Mouse (Mus musculus) stomach, embryonic 14.5 days (tissue): ENCODE results near the gene Kctd19. TPM values are rescaled to one million over a fixed set of nuclear protein-coding genes. Genes with fewer than 3 reads are reported as not detected.

Source experiments
- ATAC-seq: fragments of 200-750 bp; cut with Nextera tagmentation; 2 replicates; pipeline ENCODE4 v1.8.0; 2017; ENCODE audit warnings: low read depth, moderate TSS enrichment; ENCODE audit not compliant: insufficient number of reproducible peaks, insufficient read depth, low FRiP score
- H3K27ac ChIP-seq: fragments of 300-500 bp; sonication (generic); 2 replicates; pipeline ENCODE4 v1.5.1; 2014; ENCODE audit warnings: mild to moderate bottlenecking, low read length, moderate library complexity, mixed read lengths
- H3K27me3 ChIP-seq: fragments of 300-500 bp; sonication (generic); 2 replicates; pipeline ENCODE4 v1.6.1; 2014; ENCODE audit warnings: low read length, control low read depth, mixed read lengths; ENCODE audit not compliant: control insufficient read depth, insufficient read depth
- H3K36me3 ChIP-seq: fragments of 300-500 bp; sonication (generic); 2 replicates; pipeline ENCODE4 v1.6.1; 2014; ENCODE audit warnings: mild to moderate bottlenecking, control low read depth, low read length, moderate library complexity, mixed read lengths; ENCODE audit not compliant: control insufficient read depth, insufficient read depth
- H3K4me1 ChIP-seq: fragments of 300-500 bp; sonication (generic); 2 replicates; pipeline ENCODE4 v1.6.1; 2014; ENCODE audit warnings: low read length, control low read depth, mixed read lengths; ENCODE audit not compliant: control insufficient read depth, insufficient read depth
- H3K4me2 ChIP-seq: fragments of 300-500 bp; sonication (generic); replicated peaks from 2 replicates; pipeline ENCODE4 v1.6.1; 2014; ENCODE audit warnings: low read depth, low read length, control low read depth
- H3K4me3 ChIP-seq: fragments of 300-500 bp; sonication (generic); 2 replicates; pipeline ENCODE4 v1.5.1; 2014; ENCODE audit warnings: low read depth, low read length, control low read depth
- H3K9ac ChIP-seq: fragments of 300-500 bp; sonication (generic); replicated peaks from 2 replicates; pipeline ENCODE4 v1.6.1; 2014; ENCODE audit warnings: low read depth, mild to moderate bottlenecking, control low read depth, low read length, moderate library complexity, mixed read lengths
- H3K9me3 ChIP-seq: fragments of 300-500 bp; sonication (generic); 2 replicates; pipeline ENCODE4 v1.6.1; 2016; ENCODE audit warnings: low read depth, low read length, control low read depth; ENCODE audit not compliant: control insufficient read depth
- WGBS: fragments of 180-500 bp; shearing (Covaris S2); extraction: QIAGEN DNeasy Blood & Tissue Kit; methylation state at CpG from one replicate; pipeline ENCODE4 v1.1.7; 2014; 5-methylcytosine and 5-hydroxymethylcytosine counted together
- polyA plus RNA-seq: library from polyadenylated mRNA; unstranded; fragments of >200 nt; fragmentation: Nextera tagmentation; extraction: Ambion mirVana; gene quantifications from 2 replicates; pipeline ENCODE4 v1.2.1, GENCODE M21; 2014

Gene Kctd19
- polyA plus RNA-seq, 1 experiment from 2014 or later: not detected

DNA sequence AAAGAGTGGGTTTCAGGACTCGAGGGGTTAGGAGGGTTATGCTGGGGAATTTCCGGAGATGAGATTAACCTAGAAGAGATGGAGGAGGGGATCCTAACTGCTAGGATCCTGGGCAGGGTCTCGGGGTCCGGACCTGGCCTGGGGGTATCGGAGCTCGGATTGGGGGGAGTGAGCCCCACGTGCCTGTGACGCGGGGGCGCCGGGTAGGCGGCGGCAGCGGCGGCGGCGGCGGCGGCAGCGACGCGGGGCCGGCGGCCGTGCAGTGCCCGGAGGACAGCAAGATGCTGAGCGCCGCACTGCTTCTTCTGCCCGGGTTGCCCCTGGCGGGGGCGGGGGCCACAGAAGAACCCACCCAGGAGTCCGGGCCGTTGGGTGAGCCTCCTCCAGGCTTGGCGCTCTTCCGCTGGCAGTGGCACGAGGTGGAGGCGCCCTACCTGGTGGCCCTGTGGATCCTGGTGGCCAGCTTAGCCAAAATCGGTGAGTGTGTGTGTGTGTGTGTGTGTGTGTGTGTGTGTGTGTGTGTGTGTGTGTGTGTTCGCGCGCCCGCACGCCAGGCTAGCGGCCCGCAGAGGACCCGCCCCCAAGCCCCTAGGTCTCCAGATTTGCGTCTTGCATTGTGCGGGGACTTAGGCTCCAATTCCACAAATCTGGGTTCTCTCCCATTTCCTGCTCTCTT, 64.1 kb downstream of the Kctd19 start:
- Histone ChIP-seq H3K27ac (0 out of 2 replicates have a peak overlapping the region, but pooled peaks have one; percentile 34), H3K36me3 (no peaks in the 10 kb centered on the region), H3K27me3 (no peaks in the 10 kb centered on the region), H3K4me3 (peak overlapping the region; percentile 80), H3K9ac (peak overlapping the region; percentile 67), H3K9me3 (no peaks in the 10 kb centered on the region), H3K4me1 (peaks cover 19% of the 10 kb centered on the region), H3K4me2 (peak overlapping the region; percentile 95)
- 0% methylated on average over 42 of the region's 48 CpGs for WGBS
- ATAC-seq: no peak

DNA sequence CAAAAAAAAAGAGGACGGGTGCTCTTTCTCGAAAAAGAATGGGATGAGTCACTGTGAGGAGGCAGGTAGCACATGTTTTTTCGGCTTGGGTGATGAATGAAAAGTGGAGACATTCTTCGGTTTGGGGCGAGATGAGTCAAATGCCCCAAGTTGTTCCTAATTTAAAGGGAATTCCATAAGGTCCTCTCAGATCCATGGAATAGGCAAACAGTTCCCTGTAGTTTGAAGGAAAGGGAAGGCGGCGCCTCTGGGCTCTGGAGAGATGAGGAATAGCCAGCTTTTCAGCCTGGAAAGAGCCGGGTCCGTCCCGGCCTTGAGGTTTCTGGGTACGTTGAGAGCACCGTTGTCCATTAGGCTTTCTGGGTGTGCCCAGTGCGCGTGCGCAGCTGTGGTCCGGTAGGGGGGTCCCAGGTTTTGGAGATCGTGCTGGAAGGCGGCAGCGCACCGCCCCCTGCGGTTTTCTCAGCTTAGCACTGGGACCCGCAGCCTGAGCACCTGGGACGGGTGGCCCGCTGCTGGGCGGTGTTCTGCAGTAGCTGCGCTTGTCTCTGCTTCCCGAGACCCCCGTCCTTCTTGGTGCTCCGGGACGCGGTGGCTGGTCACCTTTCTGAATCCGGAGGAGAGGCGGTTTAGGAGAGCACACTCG, 64.7 kb downstream of the Kctd19 start, which contains the start of gene Slc9a5:
Slc9a5 (plus strand) TSS at position 394 of the 646 bp plus-strand sequence.
- Histone ChIP-seq H3K9ac (peak within 1 kb of the TSS; percentile 67), H3K4me3 (peak within 1 kb of the TSS; percentile 80), H3K27me3 (no peaks in the 10 kb centered on the region), H3K4me1 (peaks cover 20% of the 10 kb centered on the region), H3K36me3 (no peaks in the 10 kb centered on the region), H3K27ac (peak within 1 kb of the TSS; percentile 89), H3K4me2 (peak within 1 kb of the TSS; percentile 95), H3K9me3 (no peaks in the 10 kb centered on the region)
- ATAC-seq: no peak
- WGBS: under 1% methylated on average over 34 of the region's 34 CpGs

DNA sequence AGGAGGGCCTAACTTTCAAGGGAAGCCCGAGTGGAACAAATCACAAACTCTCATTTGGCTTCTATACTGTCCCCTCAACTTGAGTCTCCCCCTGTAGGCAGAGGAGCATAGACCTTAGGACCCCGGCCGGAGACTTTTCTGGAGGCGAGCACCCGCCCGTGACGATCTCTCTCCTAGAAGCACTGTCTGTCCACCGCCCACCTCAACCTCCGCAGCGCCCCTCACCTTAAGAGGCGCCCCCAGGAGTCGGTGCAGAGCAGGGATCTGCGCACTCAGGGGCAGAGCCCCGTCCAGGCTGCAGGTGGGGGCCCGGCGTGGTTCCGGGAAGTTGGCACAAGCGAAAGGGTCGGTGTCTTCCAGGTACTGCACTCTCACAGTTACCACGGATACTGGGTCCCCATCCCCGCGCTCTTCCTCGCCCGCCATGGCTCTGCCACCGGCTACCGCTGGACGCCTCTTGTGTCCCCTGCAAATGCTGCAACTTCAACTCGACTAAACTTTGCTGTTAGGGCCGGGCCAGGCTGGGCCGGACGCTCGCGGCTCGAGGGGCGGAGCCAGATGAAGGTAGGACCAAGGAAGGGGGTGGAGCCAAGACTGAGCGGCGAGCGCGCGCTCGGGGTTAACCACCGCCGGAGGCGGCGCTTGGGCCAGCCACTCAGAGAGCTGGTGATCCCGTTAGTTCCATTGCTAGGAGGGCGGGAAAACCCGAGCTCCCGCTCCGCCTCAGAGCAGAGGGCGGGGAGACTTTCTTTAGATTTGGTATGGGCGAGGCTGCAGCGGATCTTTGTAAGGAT, 65.7 kb downstream of the Kctd19 start, which contains the start of gene Fhod1:
Fhod1 (minus strand) TSS at position 526 of the 794 bp plus-strand sequence.
- Histone ChIP-seq H3K4me3 (peak within 1 kb of the TSS; percentile 80), H3K9me3 (no peaks in the 10 kb centered on the region), H3K4me1 (peaks cover 28% of the 10 kb centered on the region), H3K4me2 (peak within 1 kb of the TSS; percentile 95), H3K27ac (peak within 1 kb of the TSS; percentile 89), H3K9ac (peak within 1 kb of the TSS; percentile 67), H3K27me3 (no peaks in the 10 kb centered on the region), H3K36me3 (no peaks in the 10 kb centered on the region)
- WGBS: under 1% methylated on average over 53 of the region's 53 CpGs
- ATAC-seq: peak; percentile 91

DNA sequence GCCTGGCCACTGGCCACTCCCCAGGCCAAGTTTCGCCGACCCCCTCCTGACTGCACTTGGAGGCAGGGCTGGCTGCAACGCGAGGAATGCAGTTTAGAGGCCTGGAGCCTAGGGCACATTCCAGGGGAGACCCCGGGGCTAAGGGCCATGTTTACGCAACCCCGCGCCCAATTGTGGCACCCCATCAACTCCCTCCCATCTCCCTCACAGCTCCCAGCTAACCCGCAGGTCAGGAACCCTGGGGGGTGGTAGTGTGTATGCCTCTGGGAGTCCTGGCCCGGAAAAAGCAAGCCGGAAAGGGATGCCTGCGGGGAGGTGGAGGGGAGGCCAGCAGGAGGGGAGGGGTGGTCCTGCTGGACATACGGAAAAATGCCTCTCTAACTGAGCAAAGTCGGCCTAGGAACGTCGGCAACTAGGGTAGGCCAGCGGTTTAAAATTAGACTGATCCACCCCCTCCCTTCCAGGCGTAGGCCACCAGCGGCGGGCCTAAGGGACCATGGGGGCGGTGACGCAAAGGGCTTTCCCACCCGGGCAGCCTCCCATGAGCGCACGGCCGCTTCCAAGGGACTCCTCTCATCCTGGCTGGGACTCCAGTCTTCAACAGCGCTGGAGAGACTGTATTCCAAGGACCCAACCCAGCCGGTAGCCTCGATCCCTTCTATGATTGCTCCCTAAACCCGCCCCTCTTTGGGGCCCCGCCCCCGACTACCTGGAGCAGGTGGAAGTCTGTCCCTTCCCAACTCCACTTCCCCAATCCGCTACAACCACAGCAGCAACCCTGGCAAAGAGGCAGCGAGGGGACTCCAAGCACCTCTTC, 66.5 kb downstream of the Kctd19 start:
- WGBS: under 1% methylated on average over 31 of the region's 34 CpGs
- Histone ChIP-seq H3K27ac (peak overlapping the region; percentile 89), H3K36me3 (no peaks in the 10 kb centered on the region), H3K27me3 (no peaks in the 10 kb centered on the region), H3K4me3 (peak overlapping the region; percentile 80), H3K4me2 (peak overlapping the region; percentile 95), H3K9me3 (no peaks in the 10 kb centered on the region), H3K9ac (peak overlapping the region; percentile 60), H3K4me1 (peaks cover 30% of the 10 kb centered on the region)
- ATAC-seq: peak; percentile 34

DNA sequence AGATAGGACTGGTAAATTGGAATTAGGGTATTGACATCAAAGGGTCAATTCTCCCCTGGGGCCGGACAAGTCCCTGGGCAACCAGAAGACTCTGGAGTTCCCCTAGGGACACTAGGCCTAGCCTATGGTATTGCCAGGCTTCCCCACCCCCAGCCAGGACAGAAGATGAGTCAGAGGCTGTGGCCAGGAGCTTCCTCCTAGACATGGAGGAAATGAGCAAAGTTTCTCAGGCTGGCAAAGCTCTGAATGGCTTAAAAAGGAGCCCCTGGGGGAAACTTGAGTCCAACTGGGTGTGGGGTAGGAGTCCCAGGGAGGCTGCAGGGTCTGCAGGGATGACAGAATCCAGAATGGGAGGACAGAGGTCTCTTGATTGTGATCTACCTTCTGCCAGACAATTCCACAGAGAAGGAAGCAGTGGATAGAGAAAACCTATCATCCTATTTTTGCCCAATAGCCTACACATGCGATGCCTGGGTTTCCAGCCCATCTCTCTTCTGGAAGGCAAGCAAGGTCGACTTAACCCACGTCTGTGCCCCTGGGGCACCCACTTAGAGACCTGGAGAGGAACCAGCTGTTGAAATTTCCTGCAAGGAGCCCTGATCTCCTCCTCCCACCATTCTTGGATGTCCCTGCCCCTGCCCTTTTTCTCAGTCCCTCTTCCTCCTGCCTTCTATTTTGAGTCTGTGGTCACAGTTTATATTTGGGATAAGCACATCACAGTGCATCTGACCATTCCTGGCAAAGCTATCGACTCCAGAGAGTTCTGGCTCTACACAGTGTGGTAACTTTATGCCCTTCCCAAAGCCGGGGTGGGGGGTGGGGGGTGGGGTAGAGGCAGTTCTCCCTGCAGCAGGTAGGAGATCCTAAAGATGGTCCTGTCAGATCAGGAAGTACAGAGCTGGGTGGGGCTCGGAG, 68.0 kb downstream of the Kctd19 start:
- no peak overlapping the region for H3K9ac ChIP-seq
- no peak for ATAC-seq
- H3K27ac ChIP-seq: peak overlapping the region; percentile 89; the same call in 1 of the 2 replicates
- 31% methylated on average over 7 of the region's 7 CpGs for WGBS
- peaks cover 33% of the 10 kb centered on the region for H3K4me1 ChIP-seq
- no peaks in the 10 kb centered on the region for H3K9me3 ChIP-seq
- peak overlapping the region; percentile 95; the same call in 1 of the 2 replicates for H3K4me2 ChIP-seq
- H3K4me3 ChIP-seq: no peak overlapping the region
- H3K27me3 ChIP-seq: no peaks in the 10 kb centered on the region
- no peaks in the 10 kb centered on the region for H3K36me3 ChIP-seq

DNA sequence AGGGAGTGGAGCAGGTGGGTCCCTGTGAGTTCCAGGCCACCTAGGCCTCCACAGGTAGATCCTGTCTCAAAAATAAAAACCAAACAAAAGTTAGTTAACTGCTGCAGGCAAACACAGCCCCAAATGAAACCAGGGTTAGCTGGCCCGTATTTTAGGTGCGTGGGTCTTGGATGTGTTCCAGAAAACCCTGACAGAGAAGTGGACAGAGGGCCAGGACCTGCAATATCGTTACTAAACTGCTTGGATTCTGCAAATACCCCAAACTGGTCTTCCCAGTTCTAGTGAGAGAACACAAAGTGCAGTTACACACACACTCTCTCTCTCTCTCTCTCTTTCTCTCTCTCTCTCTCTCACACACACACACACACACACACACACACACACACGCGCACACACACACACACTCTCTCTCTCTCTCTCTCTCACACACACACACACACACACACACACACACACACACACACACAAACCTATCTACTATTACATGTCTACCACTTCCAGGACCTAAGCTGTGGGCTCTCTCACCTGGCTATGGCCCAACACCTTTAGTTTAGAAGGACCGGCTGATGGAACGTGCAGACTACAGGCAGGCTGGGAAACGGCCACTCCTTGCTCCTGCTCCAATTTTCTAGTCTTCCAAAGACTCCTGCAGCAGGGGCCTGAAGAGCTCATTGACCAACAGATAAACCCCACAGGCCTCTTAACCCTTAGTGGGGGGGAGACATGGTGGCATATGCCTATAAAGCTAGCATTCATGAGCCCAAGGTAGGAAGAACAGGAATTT, 69.3 kb downstream of the Kctd19 start:
- WGBS: 40% methylated on average over 8 of the region's 8 CpGs
- ATAC-seq: no peak
- Histone ChIP-seq H3K9ac (no peak overlapping the region), H3K27ac (peak overlapping the region; percentile 22; the same call in 1 of the 2 replicates), H3K27me3 (no peaks in the 10 kb centered on the region), H3K4me1 (peaks cover 28% of the 10 kb centered on the region), H3K9me3 (no peaks in the 10 kb centered on the region), H3K4me2 (no peak overlapping the region), H3K36me3 (no peaks in the 10 kb centered on the region), H3K4me3 (no peak overlapping the region)

DNA sequence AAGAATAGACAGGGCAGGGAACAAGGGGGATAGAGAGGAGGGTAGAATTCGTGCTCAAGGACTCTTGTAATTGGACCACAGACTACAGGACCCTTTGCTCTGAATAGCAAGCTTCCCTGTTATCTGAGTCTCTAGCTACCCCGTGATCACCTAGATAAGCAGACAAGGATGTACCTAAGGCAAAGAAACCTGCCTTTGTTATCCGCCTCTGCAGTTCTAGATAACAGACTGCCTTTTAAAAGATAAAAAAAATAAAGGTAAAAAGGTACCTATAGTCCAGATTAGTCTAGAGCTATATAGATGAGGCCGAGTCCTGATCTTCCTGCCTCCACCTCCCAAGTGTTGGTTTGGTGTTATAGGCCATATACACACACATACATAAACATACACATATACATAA, 70.5 kb downstream of the Kctd19 start:
- no peak overlapping the region for H3K9ac ChIP-seq
- no peaks in the 10 kb centered on the region for H3K27me3 ChIP-seq
- WGBS: 68% methylated on average over 4 of the region's 4 CpGs
- H3K4me3 ChIP-seq: no peak overlapping the region
- ATAC-seq: no peak
- H3K9me3 ChIP-seq: no peaks in the 10 kb centered on the region
- peaks cover 28% of the 10 kb centered on the region for H3K4me1 ChIP-seq
- no peak overlapping the region; the same call in 1 of the 2 replicates for H3K27ac ChIP-seq
- peaks cover 4% of the 10 kb centered on the region; the same call in 1 of the 2 replicates for H3K36me3 ChIP-seq
- no peak overlapping the region for H3K4me2 ChIP-seq
